Mouse (Mus musculus) mammary gland, adult 2 months (tissue): ENCODE data around the gene Cnot10. TPM values are rescaled to one million over a fixed set of nuclear protein-coding genes. Genes with fewer than 3 reads are reported as not detected.

ENCODE experiments used
- polyA plus RNA-seq: library from polyadenylated mRNA; depleted of rRNA; stranded (reverse); fragments of >200 nt; gene quantifications from 2 replicates; pipeline ENCODE4 v1.2.3, GENCODE M21; 2012; ENCODE audit warnings: low replicate concordance; rRNA removed

The Cnot10 gene
- polyA plus RNA-seq = 19.8 and 28.9 TPM in 2 replicates

GRCm38 (mm10) chr9:114639839-114640646, at the start of gene Cnot10:
Gene Cnot10, minus strand, starts transcription at chr9:114640184.

GRCm38 (mm10) chr9:114688252-114688952, 48.4 kb upstream of the Cnot10 start, which contains the start of gene Dync1li1:
Gene Dync1li1, plus strand, starts transcription at chr9:114688790.

GRCm38 (mm10) chr9:114563761-114564606, 76.0 kb downstream of the Cnot10 start, which contains the start of gene Trim71:
Gene Trim71, minus strand, starts transcription at chr9:114564369.

Other genes with a start within 250 kb of the Cnot10 start
- gene Crtap, start 249.5 kb downstream of the Cnot10 start, polyA plus RNA-seq = 199 and 208 TPM in 2 replicates
- gene Glb1, start 239.1 kb downstream of the Cnot10 start, polyA plus RNA-seq = 41.9 and 47.1 TPM in 2 replicates
- 10.1 and 11.9 TPM in 2 replicates for gene Tmppe, start 239.1 kb downstream of the Cnot10 start, polyA plus RNA-seq
- gene Ccr4, start 135.3 kb downstream of the Cnot10 start, polyA plus RNA-seq = 4.1 and 4.3 TPM in 2 replicates
- gene C130032M10Rik, start 124.5 kb downstream of the Cnot10 start, polyA plus RNA-seq = not detected in 2 replicates
- gene Trim71, start 75.8 kb downstream of the Cnot10 start, polyA plus RNA-seq = not detected in 2 replicates
- 13.1 and 14.6 TPM in 2 replicates for gene Dync1li1, start 48.6 kb upstream of the Cnot10 start, polyA plus RNA-seq
- 50.2 and 62.5 TPM in 2 replicates for gene Cmtm6, start 90.9 kb upstream of the Cnot10 start, polyA plus RNA-seq
- gene Cmtm7, start 141.7 kb upstream of the Cnot10 start, polyA plus RNA-seq = 190 and 234 TPM in 2 replicates
- 46.7 and 62.7 TPM in 2 replicates for gene Cmtm8, start 204.0 kb upstream of the Cnot10 start, polyA plus RNA-seq